Mouse (Mus musculus) kidney, postnatal 36 days (tissue): ENCODE measurements around the gene Henmt1.

Experiments used
- DNase-seq, 2 experiments: peaks; one replicate each; pipeline ENCODE4 v3.0.0; 2021 to 2022; ENCODE audit warnings: mixed read lengths in 2 of 2

Gene Henmt1

DNA sequence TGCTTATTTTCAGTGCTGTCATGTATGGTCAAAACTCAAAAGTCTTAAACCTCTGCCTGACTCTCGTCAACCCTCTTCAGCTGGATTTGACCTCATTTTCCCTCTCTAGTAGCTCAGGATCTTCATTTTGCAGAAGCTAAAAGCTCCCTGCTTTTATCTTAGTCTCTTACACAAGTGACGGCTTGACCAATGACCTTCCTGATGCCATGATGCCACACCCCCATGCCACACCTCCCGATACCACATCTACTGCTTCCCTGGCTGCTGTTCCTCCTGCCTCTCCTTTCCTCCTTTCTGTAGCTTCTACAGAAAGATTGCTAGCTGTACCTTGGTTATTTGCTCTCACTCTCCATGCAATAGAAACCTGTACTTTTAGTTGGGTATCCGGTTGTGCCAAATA, 58.1 kb downstream of the Henmt1 start:
- DNase-seq: no peak

DNA sequence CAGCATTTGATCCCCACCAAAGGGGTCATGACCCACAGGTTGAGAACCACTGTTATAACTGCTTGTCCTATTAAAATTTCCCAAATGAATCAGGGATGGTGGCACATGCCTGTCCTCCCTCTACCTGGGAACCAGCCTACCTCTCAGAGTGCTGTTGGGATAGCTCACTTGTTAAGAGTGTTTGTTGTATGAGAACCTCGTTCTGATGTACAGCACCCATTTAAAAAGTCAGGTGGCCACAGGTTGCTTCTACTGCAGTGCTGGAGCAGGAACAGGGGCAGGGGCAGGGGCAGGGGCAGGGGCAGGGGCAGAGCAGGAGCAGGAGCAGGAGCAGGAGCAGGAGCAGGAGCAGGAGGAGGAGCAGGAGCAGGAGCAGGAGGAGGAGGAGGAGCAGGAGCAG, 59.5 kb downstream of the Henmt1 start:
- no peak for DNase-seq

DNA sequence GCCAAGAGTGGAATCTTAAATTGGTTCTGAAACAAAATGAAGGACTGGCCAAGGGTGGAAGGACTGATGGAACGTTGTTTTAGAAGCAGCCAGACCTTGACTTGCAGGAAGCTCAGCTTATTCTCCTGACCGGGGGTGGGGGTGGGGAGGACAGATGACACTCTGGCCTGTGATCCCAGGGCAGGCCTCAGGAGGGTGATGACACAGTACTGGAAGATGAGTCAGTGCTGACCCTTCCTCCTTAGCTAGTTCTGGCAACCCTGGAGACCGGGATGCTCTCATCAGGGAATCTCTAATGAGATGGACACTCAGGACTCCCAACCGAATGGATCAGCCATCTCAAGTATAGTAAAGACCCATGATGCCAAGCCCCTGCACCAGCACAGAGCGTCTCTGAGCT, 66.1 kb downstream of the Henmt1 start:
- no peak for DNase-seq

DNA sequence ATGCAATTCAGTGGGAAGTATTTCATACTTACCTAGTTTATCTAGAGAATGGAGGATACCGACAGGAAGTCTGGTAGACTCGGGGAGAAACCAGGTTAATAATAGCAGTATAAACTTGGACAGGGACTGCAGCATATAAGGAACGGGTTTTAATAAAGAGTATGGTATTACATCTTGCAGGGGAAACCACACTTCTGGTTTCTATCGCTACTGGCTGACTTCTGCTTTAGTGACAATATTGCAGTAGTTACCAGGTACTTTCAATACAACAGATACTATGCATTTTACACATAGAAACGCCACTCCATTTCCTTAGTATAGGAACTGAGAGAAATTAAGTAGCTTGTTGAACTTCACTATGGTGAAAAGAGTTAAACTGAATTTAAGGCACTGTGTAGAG, 68.5 kb downstream of the Henmt1 start:
- no peak for DNase-seq
